Mouse (Mus musculus): ENCODE data around the gene Rap2b. TPM values are rescaled to one million over a fixed set of nuclear protein-coding genes. Genes with fewer than 3 reads are reported as not detected.

Gene Rap2b
- total RNA-seq, 2 experiments from 2014 or later: 41.2 to 42.6 TPM

GRCm38 (mm10) chr3:61365779-61366373 is 4.4 kb downstream of the Rap2b start, which contains the start of gene B430305J03Rik:
B430305J03Rik (minus strand) TSS chr3:61365951.
- intact Hi-C loops (cut with DNase I): loop anchor here (2.0 to 10.0 kb wide), 4 partner anchors 116 to 826 kb away; no protein-coding TSS in a partner anchor
- no peak for DNase-seq (ENCODE audit: low spot score in 2 of 2)

DNA sequence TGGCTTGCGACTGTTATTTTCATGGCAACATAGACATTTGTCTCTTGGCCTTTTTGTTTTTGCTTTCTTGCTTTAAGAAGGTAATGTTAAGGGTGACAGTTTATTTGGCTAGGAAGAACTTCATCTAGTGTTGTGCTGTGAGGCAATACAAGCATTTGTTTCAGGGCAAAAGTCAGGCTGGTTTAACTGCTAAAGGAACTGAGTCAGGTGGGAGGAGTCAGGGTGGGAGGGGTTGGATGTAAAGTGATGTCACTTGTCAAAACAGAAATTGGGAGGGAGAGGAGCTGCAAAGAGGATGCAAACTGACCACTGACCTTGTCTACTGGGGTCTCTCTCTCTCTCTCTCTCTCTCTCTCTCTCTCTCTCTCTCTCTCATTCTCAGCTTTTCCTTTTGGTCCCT is 7.0 kb downstream of the Rap2b start:
- intact Hi-C loops (cut with DNase I): loop anchor here (5.0 to 10.0 kb wide), 3 partner anchors 114 to 824 kb away; no protein-coding TSS in a partner anchor
- DNase-seq (ENCODE audit: low spot score in 2 of 2): no peak

GRCm38 (mm10) chr3:61376001-61376400 is 14.6 kb downstream of the Rap2b start:
- intact Hi-C loops (cut with DNase I): no loop called here
- DNase-seq (ENCODE audit: low spot score in 2 of 2): no peak

DNA sequence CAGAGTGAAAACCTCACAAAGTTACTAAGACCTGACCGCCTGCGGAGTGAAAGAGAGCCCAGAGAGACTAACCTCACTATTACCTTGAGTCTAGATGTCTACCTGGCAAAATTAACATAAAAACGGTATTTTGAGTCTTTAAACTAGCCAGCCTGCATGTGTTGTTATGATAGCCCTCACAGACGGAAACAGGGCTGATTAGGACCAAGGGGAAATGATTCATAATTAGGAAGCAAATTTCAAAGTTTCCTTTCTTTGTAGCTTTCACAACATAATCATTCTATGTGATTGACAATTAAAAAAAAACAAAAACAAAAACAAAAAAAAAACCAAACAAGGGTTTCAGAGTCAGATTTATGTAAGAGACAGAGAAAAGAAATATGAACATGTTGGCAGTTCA is 24.9 kb downstream of the Rap2b start:
- intact Hi-C loops (cut with DNase I): no loop called here
- no peak for DNase-seq (ENCODE audit: low spot score in 2 of 2)

- no peak for DNase-seq (ENCODE audit: low spot score in 2 of 2)
- intact Hi-C loops (cut with DNase I): no loop called here
These were observed 30.1 kb downstream of the Rap2b start for GRCm38 (mm10) chr3:61391564-61391963.

- DNase-seq (ENCODE audit: low spot score in 2 of 2): no peak
- intact Hi-C loops (cut with DNase I): no loop called here
These were observed 31.4 kb downstream of the Rap2b start for GRCm38 (mm10) chr3:61392881-61393280.

DNA sequence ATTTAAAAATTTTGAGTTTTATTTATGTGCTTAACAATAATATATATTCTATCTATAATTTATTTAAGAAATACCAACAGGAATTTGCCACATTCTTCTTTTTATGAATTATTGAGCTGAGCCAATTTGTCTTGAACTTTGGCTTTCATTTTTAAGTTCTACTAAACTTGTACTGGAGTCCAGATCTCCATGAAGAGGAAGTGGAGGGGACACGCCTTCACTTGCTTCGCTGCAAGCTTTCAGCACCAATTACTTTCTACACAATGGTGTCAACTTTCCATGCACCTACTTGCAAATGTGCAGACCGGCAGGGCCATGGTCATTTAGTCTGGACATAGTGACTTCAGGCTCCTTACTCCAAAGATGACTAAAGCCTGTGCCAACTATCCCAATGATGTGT is 32.1 kb downstream of the Rap2b start:
- intact Hi-C loops (cut with DNase I): no loop called here
- no peak for DNase-seq (ENCODE audit: low spot score in 2 of 2)

- intact Hi-C loops (cut with DNase I): no loop called here
- DNase-seq (ENCODE audit: low spot score in 2 of 2): no peak
These were observed 33.9 kb downstream of the Rap2b start for GRCm38 (mm10) chr3:61395382-61395781.

- intact Hi-C loops (cut with DNase I): no loop called here
- no peak for DNase-seq (ENCODE audit: low spot score in 2 of 2)
These were observed 35.3 kb downstream of the Rap2b start for GRCm38 (mm10) chr3:61396728-61397127.

DNA sequence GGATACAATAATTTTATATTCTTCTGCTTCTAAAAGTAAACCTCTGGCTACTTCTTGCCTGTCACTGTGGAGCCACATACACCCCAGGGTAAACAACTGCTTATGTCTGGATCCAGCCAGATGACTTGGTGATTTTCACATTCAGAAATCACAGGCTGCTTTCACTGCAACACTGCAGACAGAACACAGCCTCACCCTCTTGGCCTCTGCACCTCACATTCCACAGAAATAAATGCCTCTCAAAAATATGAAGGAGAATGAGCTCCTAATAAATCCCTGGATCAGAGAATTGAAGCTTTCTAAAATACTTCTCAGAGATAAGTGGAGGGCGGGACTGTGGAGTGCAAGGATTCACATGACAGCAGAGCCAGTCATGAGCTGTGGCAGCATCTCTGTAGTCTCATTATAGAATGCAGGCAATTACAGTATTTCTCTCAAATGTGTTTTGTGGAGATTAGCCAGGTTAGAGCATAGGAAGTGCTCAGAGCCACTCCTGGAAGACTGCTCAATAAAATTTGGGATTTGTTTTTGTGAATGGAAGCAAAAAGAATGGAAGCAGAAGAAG is 39.5 kb downstream of the Rap2b start:
- intact Hi-C loops (cut with DNase I): no loop called here
- no peak for DNase-seq (ENCODE audit: low spot score in 2 of 2)

- intact Hi-C loops (cut with DNase I): no loop called here
- no peak for DNase-seq (ENCODE audit: low spot score in 2 of 2)
These were observed 45.5 kb downstream of the Rap2b start for GRCm38 (mm10) chr3:61406921-61407320.

- intact Hi-C loops (cut with DNase I): no loop called here
These were observed 48.2 kb downstream of the Rap2b start for GRCm38 (mm10) chr3:61409683-61410082.

GRCm38 (mm10) chr3:61415883-61416282 is 54.4 kb downstream of the Rap2b start:
- intact Hi-C loops (cut with DNase I): no loop called here
- no peak for DNase-seq (ENCODE audit: low spot score in 2 of 2)

More at GRCm38 (mm10) chr3:61409683-61410082, 48.2 kb downstream of the Rap2b start:
- no peak for DNase-seq (ENCODE audit: low spot score in 2 of 2)

Other genes with a start within 250 kb of the Rap2b start
- gene B430305J03Rik, start 4.3 kb downstream of the Rap2b start, total RNA-seq (2021): 1 to 10 TPM; 2.8 to 2.9 TPM

All from left cerebral cortex, postnatal 36 days (tissue).